Mouse (Mus musculus): Measurements from ENCODE around the gene Rapgef2. TPM values are rescaled to one million over a fixed set of nuclear protein-coding genes. Genes with fewer than 3 reads are reported as not detected.
"Not testable (repeated sequence)": the region's sequence is repeated elsewhere in the genome, so short reads cannot be mapped to it uniquely, and the experiment has no call there.

Gene Rapgef2
- polyA plus RNA-seq, 1 experiment from 2014 or later = 4.4 TPM

DNA sequence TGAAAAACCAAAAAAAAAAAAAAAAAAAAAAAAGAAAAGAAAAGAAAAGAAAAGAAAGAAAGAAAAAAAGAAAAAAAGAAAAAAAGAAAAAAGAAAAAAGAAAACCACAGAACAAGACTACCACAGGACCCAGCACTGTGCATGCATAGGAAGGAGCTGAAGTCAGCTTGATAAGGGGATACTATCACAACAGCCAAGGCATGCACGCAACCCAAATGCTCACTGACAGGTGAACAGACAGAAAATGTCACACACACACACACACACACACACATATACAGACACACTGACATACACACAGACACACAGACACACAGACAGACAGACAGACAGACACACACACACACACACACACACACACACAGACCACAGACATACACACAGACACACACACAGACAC is 59.5 kb downstream of the Rapgef2 start:
- not testable (repeated sequence) for H3K9me3 ChIP-seq; H3K4me3 ChIP-seq (replicated peaks); H3K27me3 ChIP-seq (replicated peaks); H3K9ac ChIP-seq; ATAC-seq; H3K36me3 ChIP-seq; H3K4me2 ChIP-seq (replicated peaks); H3K4me1 ChIP-seq (replicated peaks); H3K27ac ChIP-seq
- 84% methylated on average over 1 of the region's 1 CpGs for WGBS

DNA sequence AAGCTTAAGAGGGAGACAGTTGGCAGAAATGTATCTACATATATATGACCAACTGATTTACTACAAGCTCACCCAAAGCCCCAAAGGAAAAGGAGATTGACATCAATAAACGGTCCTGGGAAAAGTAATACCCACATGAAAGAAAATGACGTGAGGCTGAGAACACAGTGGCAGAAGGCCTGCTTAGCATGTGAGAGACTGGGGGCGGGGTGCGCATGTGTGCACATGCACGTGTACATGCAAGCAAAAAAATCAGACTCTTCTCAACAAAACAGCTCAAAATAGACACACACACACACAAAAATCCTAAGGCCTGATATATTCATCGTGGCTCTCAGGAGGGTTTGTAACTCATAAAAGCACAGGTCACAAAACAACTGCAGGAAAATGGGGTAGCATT is 60.4 kb downstream of the Rapgef2 start:
- H3K9me3 ChIP-seq = no peaks in the 10 kb centered on the region
- no peaks in the 10 kb centered on the region for H3K27me3 ChIP-seq (replicated peaks)
- WGBS = 82% methylated on average over 6 of the region's 6 CpGs
- H3K4me3 ChIP-seq (replicated peaks) = no peak overlapping the region
- H3K36me3 ChIP-seq = no peaks in the 10 kb centered on the region
- H3K4me1 ChIP-seq (replicated peaks) = peaks cover 7% of the 10 kb centered on the region; the same call in 1 of the 2 replicates
- H3K9ac ChIP-seq = no peak overlapping the region
- no peak overlapping the region for H3K27ac ChIP-seq
- ATAC-seq = no peak
- H3K4me2 ChIP-seq (replicated peaks) = no peak overlapping the region

- no peak overlapping the region for H3K27ac ChIP-seq
- no peak for ATAC-seq
- H3K4me2 ChIP-seq (replicated peaks) = no peak overlapping the region
- H3K9me3 ChIP-seq = no peaks in the 10 kb centered on the region
- H3K4me1 ChIP-seq (replicated peaks) = peaks cover 9% of the 10 kb centered on the region; the same call in 1 of the 2 replicates
- H3K27me3 ChIP-seq (replicated peaks) = no peaks in the 10 kb centered on the region
- no peak overlapping the region for H3K4me3 ChIP-seq (replicated peaks)
- 68% methylated on average over 7 of the region's 7 CpGs for WGBS
- H3K9ac ChIP-seq = no peak overlapping the region
- no peaks in the 10 kb centered on the region for H3K36me3 ChIP-seq
Measured at GRCm38 (mm10) chr3:79224352-79224751, 62.0 kb downstream of the Rapgef2 start.

DNA sequence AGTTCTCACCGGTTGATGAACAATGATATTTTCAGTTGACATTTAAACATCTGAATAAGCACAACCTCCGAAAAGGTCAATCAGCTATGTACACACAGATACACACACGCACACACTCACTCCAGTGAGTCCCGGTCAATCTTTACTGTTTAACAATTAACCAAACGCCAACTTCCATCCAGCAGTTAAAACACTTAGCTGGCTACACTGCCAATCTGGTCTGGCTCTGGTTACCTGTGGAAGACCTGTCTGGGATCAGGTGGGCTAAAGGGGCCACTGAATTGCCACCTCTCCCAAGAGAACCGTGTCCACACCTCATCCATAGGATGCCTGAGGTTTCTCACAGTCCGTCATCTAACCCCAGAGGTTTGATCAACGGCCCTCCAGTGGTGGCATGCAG is 63.0 kb downstream of the Rapgef2 start:
- Histone ChIP-seq H3K4me3 (replicated peaks) (no peak overlapping the region), H3K9ac (no peak overlapping the region), H3K36me3 (no peaks in the 10 kb centered on the region), H3K27ac (no peak overlapping the region), H3K9me3 (no peaks in the 10 kb centered on the region), H3K4me2 (replicated peaks) (peak overlapping the region; percentile 5; the same call in 1 of the 2 replicates), H3K27me3 (replicated peaks) (no peaks in the 10 kb centered on the region), H3K4me1 (replicated peaks) (peaks cover 12% of the 10 kb centered on the region; the same call in 1 of the 2 replicates)
- ATAC-seq = peak; percentile 58
- 31% methylated on average over 8 of the region's 8 CpGs for whole genome bisulfite sequencing

GRCm38 (mm10) chr3:79222192-79222960 is 63.9 kb downstream of the Rapgef2 start:
- peaks cover 12% of the 10 kb centered on the region; the same call in 1 of the 2 replicates for H3K4me1 ChIP-seq (replicated peaks)
- H3K36me3 ChIP-seq = no peaks in the 10 kb centered on the region
- H3K9ac ChIP-seq = no peak overlapping the region
- no peaks in the 10 kb centered on the region for H3K27me3 ChIP-seq (replicated peaks)
- H3K4me2 ChIP-seq (replicated peaks) = peak overlapping the region; percentile 28
- H3K4me3 ChIP-seq (replicated peaks) = no peak overlapping the region
- H3K9me3 ChIP-seq = no peaks in the 10 kb centered on the region
- ATAC-seq = peak; percentile 93
- WGBS = 49% methylated on average over 13 of the region's 13 CpGs
- no peak overlapping the region for H3K27ac ChIP-seq

- Histone ChIP-seq H3K4me2 (replicated peaks) (peak overlapping the region; percentile 28; the same call in 1 of the 2 replicates), H3K9ac (no peak overlapping the region), H3K36me3 (no peaks in the 10 kb centered on the region), H3K4me1 (replicated peaks) (peaks cover 12% of the 10 kb centered on the region; the same call in 1 of the 2 replicates), H3K27me3 (replicated peaks) (no peaks in the 10 kb centered on the region), H3K9me3 (no peaks in the 10 kb centered on the region), H3K27ac (no peak overlapping the region), H3K4me3 (replicated peaks) (no peak overlapping the region)
- whole genome bisulfite sequencing = 37% methylated on average over 9 of the region's 9 CpGs
- ATAC-seq = peak; percentile 65
Measured at GRCm38 (mm10) chr3:79221296-79222191, 64.8 kb downstream of the Rapgef2 start.

GRCm38 (mm10) chr3:79219144-79219930 is 67.0 kb downstream of the Rapgef2 start:
- Histone ChIP-seq H3K4me1 (replicated peaks) (peaks cover 12% of the 10 kb centered on the region; the same call in 1 of the 2 replicates), H3K9ac (no peak overlapping the region), H3K4me3 (replicated peaks) (no peak overlapping the region), H3K4me2 (replicated peaks) (no peak overlapping the region), H3K27me3 (replicated peaks) (no peaks in the 10 kb centered on the region), H3K9me3 (no peaks in the 10 kb centered on the region), H3K36me3 (no peaks in the 10 kb centered on the region), H3K27ac (no peak overlapping the region)
- WGBS = 69% methylated on average over 10 of the region's 10 CpGs
- no peak for ATAC-seq

DNA sequence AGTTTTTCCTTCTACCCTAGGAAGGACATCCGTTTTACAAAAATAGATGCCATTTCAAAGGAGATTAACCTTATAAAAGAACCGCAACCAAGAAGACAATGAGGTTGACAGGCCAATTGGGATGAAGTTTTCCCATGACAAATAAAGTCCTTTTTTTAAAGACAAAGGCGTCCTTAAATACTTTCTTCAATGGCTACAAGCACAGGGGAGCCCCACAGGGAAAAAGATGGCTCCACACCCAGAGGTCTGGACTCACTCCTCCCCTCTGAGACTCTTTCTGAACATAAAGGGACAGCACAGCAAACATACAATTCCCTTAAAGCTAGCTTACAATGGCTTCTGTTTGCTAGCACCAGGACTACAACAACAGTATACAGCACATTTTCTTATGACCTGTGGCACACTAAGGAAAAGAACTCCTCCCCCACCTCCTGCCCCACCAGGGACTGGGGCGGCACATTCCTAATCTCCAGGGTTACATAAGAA is 67.7 kb downstream of the Rapgef2 start:
- WGBS = 65% methylated on average over 4 of the region's 4 CpGs
- ATAC-seq = no peak
- H3K27ac ChIP-seq = no peak overlapping the region

DNA sequence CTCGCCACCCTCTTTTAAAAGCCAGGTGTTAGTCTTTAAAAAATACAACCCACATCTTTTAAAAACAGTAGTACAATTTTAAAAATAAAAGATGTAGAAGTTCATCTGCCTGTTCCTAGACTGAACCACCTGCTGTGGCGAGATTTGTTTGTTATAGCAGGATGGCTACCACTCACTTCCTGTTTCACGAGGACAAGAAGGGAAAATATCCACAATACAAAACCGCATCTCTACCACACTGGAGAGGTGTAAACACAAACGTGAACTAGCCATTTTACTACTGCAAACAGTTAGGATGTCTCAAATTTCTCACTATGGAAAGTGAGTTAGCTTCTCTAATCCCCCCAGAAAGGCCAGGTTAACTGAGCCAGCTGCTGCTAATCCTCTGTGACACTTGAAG is 76.1 kb downstream of the Rapgef2 start:
- Histone ChIP-seq H3K4me2 (replicated peaks) (no peak overlapping the region), H3K9me3 (no peaks in the 10 kb centered on the region), H3K4me3 (replicated peaks) (no peak overlapping the region), H3K27me3 (replicated peaks) (no peaks in the 10 kb centered on the region), H3K27ac (no peak overlapping the region), H3K4me1 (replicated peaks) (0 out of 2 replicates have a peak, but pooled peaks cover 5% of the 10 kb centered on the region), H3K36me3 (no peaks in the 10 kb centered on the region), H3K9ac (no peak overlapping the region)
- WGBS = 62% methylated on average over 5 of the region's 5 CpGs
- no peak for ATAC-seq

More for the DNA sequence above, 67.7 kb downstream of the Rapgef2 start:
- H3K9ac ChIP-seq = no peak overlapping the region
- H3K4me2 ChIP-seq (replicated peaks) = no peak overlapping the region
- no peaks in the 10 kb centered on the region for H3K9me3 ChIP-seq
- H3K4me1 ChIP-seq (replicated peaks) = peaks cover 12% of the 10 kb centered on the region; the same call in 1 of the 2 replicates
- no peaks in the 10 kb centered on the region for H3K27me3 ChIP-seq (replicated peaks)
- H3K4me3 ChIP-seq (replicated peaks) = no peak overlapping the region
- no peaks in the 10 kb centered on the region for H3K36me3 ChIP-seq

DNA sequence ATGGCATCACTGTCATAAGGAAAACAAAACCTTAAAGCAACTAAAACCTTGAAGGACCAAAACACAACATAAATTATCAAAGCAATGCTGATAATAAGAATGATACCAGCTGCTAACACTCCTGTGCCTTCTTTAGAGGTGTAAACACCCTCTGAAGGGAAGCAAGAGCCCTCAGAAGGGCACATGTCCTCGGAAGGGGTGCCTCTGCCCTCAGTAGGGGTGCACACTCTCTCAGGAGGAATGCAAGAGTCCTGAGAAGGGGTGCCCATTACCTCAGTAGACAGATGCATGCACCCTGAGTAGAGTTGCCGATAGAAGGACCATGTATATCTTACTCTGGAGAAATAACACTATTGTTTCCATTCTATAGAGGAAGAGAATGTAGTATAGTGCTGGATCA is 79.1 kb downstream of the Rapgef2 start:
- WGBS = 79% methylated on average over 2 of the region's 2 CpGs

DNA sequence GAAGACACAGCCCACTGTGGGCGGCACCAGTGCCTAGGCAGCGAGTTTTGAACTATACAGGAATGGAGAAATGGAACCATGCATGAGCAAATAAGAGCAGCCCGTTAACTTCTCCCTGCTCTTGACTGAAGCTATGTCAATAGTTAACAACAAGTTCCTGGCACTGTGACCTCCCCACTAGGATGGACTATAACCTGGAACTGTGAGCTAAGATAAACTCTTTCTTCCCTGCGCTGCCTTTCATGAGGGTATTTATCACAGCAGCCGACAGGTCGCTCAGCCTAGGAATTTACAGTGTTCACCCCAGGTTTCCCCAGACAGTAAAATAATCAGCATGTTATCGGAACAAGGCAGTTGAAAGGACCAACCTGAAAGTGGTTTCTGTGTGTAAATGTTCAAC is 79.8 kb downstream of the Rapgef2 start:
- WGBS = 74% methylated on average over 7 of the region's 7 CpGs
- Histone ChIP-seq H3K4me3 (replicated peaks) (no peak overlapping the region), H3K27ac (no peak overlapping the region), H3K9me3 (no peaks in the 10 kb centered on the region), H3K4me2 (replicated peaks) (no peak overlapping the region), H3K4me1 (replicated peaks) (peaks cover 21% of the 10 kb centered on the region; the same call in 1 of the 2 replicates), H3K36me3 (no peaks in the 10 kb centered on the region), H3K27me3 (replicated peaks) (no peaks in the 10 kb centered on the region), H3K9ac (no peak overlapping the region)
- ATAC-seq = peak; percentile 76

More for the DNA sequence above, 79.1 kb downstream of the Rapgef2 start:
- Histone ChIP-seq H3K27ac (no peak overlapping the region), H3K4me3 (replicated peaks) (no peak overlapping the region), H3K4me2 (replicated peaks) (no peak overlapping the region), H3K9ac (no peak overlapping the region), H3K4me1 (replicated peaks) (peaks cover 21% of the 10 kb centered on the region; the same call in 1 of the 2 replicates), H3K9me3 (no peaks in the 10 kb centered on the region), H3K27me3 (replicated peaks) (no peaks in the 10 kb centered on the region), H3K36me3 (no peaks in the 10 kb centered on the region)
- no peak for ATAC-seq

Measured in intestine, embryonic 15.5 days (tissue).